In genomic region chr11:61529268-61529713, GRCm38 (mm10) we compare ENCODE assay signal across 9 mouse cellular contexts. TPM values are rescaled to one million over a fixed set of nuclear protein-coding genes. Genes with fewer than 3 reads are reported as not detected.
A peak's percentile ranks its signal among the peaks of the same experiment; 100 is the strongest.
DNase-seq lines count a peak whose midpoint lies in the region; ATAC-seq and TF ChIP-seq lines count a peak whose summit lies in the region.
"Had no signal": no experiment of that assay in that cellular context is flagged by ENCODE, and none has a peak within 500 bp of the region (broad histone marks: within the 10 kb centered on the region; RNA-seq: fewer than 3 reads in every experiment).

No protein-coding gene starts in this region.

- H3K4me3 ChIP-seq in liver, adult 2 months (ENCODE audit: insufficient read depth, low read depth, low read length), result no peak overlapping the region
- no peak overlapping the region for H3K4me3 ChIP-seq in liver, embryonic 12.5 days
- H3K4me3 ChIP-seq in brown adipose tissue, adult 24 weeks (ENCODE audit: insufficient read depth, low read depth, low read length), result no peak overlapping the region
- H3K4me3 ChIP-seq in forebrain, embryonic 16.5 days (replicated peaks; ENCODE audit: low read length), result no peak overlapping the region
- H3K4me3 ChIP-seq: embryonic facial prominence, embryonic 15.5 days; limb, embryonic 15.5 days had no signal

- no peak for ATAC-seq in liver, embryonic 12.5 days
- peak; percentile 70 for ATAC-seq in forebrain, embryonic 16.5 days

- no peak overlapping the region for H3K4me2 ChIP-seq in liver, embryonic 12.5 days
- H3K4me2 ChIP-seq in forebrain, embryonic 16.5 days (ENCODE audit: low read length), result no peak overlapping the region
- H3K4me2 ChIP-seq: embryonic facial prominence, embryonic 15.5 days; limb, embryonic 15.5 days had no signal

- H3K27me3 ChIP-seq in liver, adult 2 months (ENCODE audit: control insufficient read depth, insufficient read depth, low read length), result no peaks in the 10 kb centered on the region
- H3K27me3 ChIP-seq in liver, embryonic 12.5 days (replicated peaks), result no peaks in the 10 kb centered on the region
- H3K27me3 ChIP-seq in forebrain, embryonic 16.5 days (replicated peaks; ENCODE audit: control insufficient read depth, insufficient read depth, low read length), result no peaks in the 10 kb centered on the region
- H3K27me3 ChIP-seq: embryonic facial prominence, embryonic 15.5 days; limb, embryonic 15.5 days had no signal

- H3K79me2 ChIP-seq in liver, adult 2 months (ENCODE audit: control insufficient read depth, insufficient read depth, low read length), result peaks cover 6% of the 10 kb centered on the region; the same call in 1 of the 2 replicates

- no peaks in the 10 kb centered on the region for H3K9me3 ChIP-seq in liver, embryonic 12.5 days (replicated peaks)
- H3K9me3 ChIP-seq in forebrain, embryonic 16.5 days (ENCODE audit: control insufficient read depth, low read length), result no peaks in the 10 kb centered on the region
- H3K9me3 ChIP-seq: embryonic facial prominence, embryonic 15.5 days; limb, embryonic 15.5 days had no signal

- H3K27ac ChIP-seq in liver, adult 2 months (replicated peaks; ENCODE audit: insufficient read depth, low read depth, low read length), result peak overlapping the region; percentile 40; the same call in 1 of the 2 replicates
- H3K27ac ChIP-seq in liver, embryonic 12.5 days, result no peak overlapping the region
- H3K27ac ChIP-seq in brown adipose tissue, adult 24 weeks (replicated peaks; ENCODE audit: low read depth, low read length), result peak overlapping the region; percentile 40
- no peak overlapping the region for H3K27ac ChIP-seq in forebrain, embryonic 16.5 days (ENCODE audit: low read length)
- H3K27ac ChIP-seq: embryonic facial prominence, embryonic 15.5 days; limb, embryonic 15.5 days had no signal

- WGBS in liver, adult 2 months, result 79% methylated on average over 4 of the region's 4 CpGs
- WGBS in liver, embryonic 12.5 days (ENCODE audit: insufficient replicate concordance), result 53% methylated on average over 4 of the region's 4 CpGs
- 30% methylated on average over 4 of the region's 4 CpGs for WGBS in forebrain, embryonic 16.5 days

- DNase-seq in liver, adult 2 months (ENCODE audit: extremely low read depth, low read depth, low spot score), result peak; percentile 15
- DNase-seq in left cerebral cortex, postnatal 4 days, result peak; percentile 29
- DNase-seq in retina, embryonic 14.5 days (ENCODE audit: low spot score), result no peak
- no peak for DNase-seq in gastrocnemius, postnatal 36 days

- no peak for TF ChIP-seq CTCF in liver, adult 2 months (IDR thresholded peaks at IDR 0.05; ENCODE audit: low read depth, low read length)

- H3K36me3 ChIP-seq in liver, adult 2 months (ENCODE audit: control insufficient read depth, insufficient read depth, low read length), result peaks cover 7% of the 10 kb centered on the region
- no peaks in the 10 kb centered on the region for H3K36me3 ChIP-seq in liver, embryonic 12.5 days
- no peaks in the 10 kb centered on the region for H3K36me3 ChIP-seq in forebrain, embryonic 16.5 days (ENCODE audit: control insufficient read depth, insufficient read depth)

- no peak overlapping the region for H3K9ac ChIP-seq in liver, adult 2 months (ENCODE audit: low read depth, low read length)
- no peak overlapping the region for H3K9ac ChIP-seq in liver, embryonic 12.5 days
- H3K9ac ChIP-seq in forebrain, embryonic 16.5 days (replicated peaks; ENCODE audit: low read depth, low read length), result no peak overlapping the region
- H3K9ac ChIP-seq: embryonic facial prominence, embryonic 15.5 days; limb, embryonic 15.5 days had no signal

- TF ChIP-seq POLR2A in liver, adult 2 months (IDR thresholded peaks at IDR 0.05; ENCODE audit: extremely low read depth, insufficient read depth, low read length), result no peak

- H3K4me1 ChIP-seq in liver, adult 2 months (ENCODE audit: control insufficient read depth, insufficient read depth, low read length), result peaks cover 7% of the 10 kb centered on the region; the same call in 1 of the 2 replicates
- H3K4me1 ChIP-seq in liver, embryonic 12.5 days, result 0 out of 2 replicates have a peak, but pooled peaks cover 3% of the 10 kb centered on the region
- H3K4me1 ChIP-seq in brown adipose tissue, adult 24 weeks (ENCODE audit: control insufficient read depth, insufficient read depth, insufficient read length, low read length), result peaks cover 47% of the 10 kb centered on the region
- H3K4me1 ChIP-seq in forebrain, embryonic 16.5 days (replicated peaks; ENCODE audit: control insufficient read depth, insufficient read depth, low read length), result no peaks in the 10 kb centered on the region; the same call in 1 of the 2 replicates
- H3K4me1 ChIP-seq: embryonic facial prominence, embryonic 15.5 days; limb, embryonic 15.5 days had no signal

- intact Hi-C loops in left cerebral cortex, postnatal 4 days (cut with DNase I), result no loop called here
- intact Hi-C loops in gastrocnemius, postnatal 36 days (cut with DNase I), result no loop called here

RNA-seq across cellular contexts. Expression of gene B9d1, which starts 24.3 kb away (rescaled TPM):
- 1.1 and 1.7 TPM in 2 replicates for total RNA-seq in liver, adult 2 months (2014; rRNA removed)
- 1.7 and 2.2 TPM in 2 replicates for polyA plus RNA-seq in liver, adult 2 months (2012; rRNA removed)
- polyA plus RNA-seq in liver, embryonic 12.5 days (2016; fragmentation: Nextera tagmentation; extraction: Ambion mirVana), result 4.8 TPM in 2 replicates
- polyA plus RNA-seq in brown adipose tissue, adult 24 weeks (2012; ENCODE audit: insufficient read depth, insufficient read length, missing spikeins), result 7.5 and 8.2 TPM in 2 replicates
- 32.6 and 36.1 TPM in 2 replicates for polyA plus RNA-seq in forebrain, embryonic 16.5 days (2015; fragmentation: Nextera tagmentation; extraction: Ambion mirVana)
- 10 to 100 TPM; 33.2 to 34.7 TPM for total RNA-seq in left cerebral cortex, postnatal 4 days (2021)
- total RNA-seq in gastrocnemius, postnatal 36 days (2021), result 1 to 10 TPM; 3.9 to 5.2 TPM

RNA-seq across cellular contexts. Expression of gene Mapk7, which starts 35.1 kb away (rescaled TPM):
- 1.2 and 1.4 TPM in 2 replicates for total RNA-seq in liver, adult 2 months (2014; rRNA removed)
- 1.7 and 4.7 TPM in 2 replicates for polyA plus RNA-seq in liver, adult 2 months (2012; rRNA removed)
- polyA plus RNA-seq in liver, embryonic 12.5 days (2016; fragmentation: Nextera tagmentation; extraction: Ambion mirVana), result 12.9 and 14.8 TPM in 2 replicates
- polyA plus RNA-seq in brown adipose tissue, adult 24 weeks (2012; ENCODE audit: insufficient read depth, insufficient read length, missing spikeins), result 3.0 and 3.7 TPM in 2 replicates
- 111 and 118 TPM in 2 replicates for polyA plus RNA-seq in forebrain, embryonic 16.5 days (2015; fragmentation: Nextera tagmentation; extraction: Ambion mirVana)
- 10 to 100 TPM; 65.1 to 69.8 TPM for total RNA-seq in left cerebral cortex, postnatal 4 days (2021)
- 1 to 10 TPM; 2.6 to 3.8 TPM for total RNA-seq in gastrocnemius, postnatal 36 days (2021)

RNA-seq across cellular contexts. Expression of gene Mfap4, which starts 44.1 kb away (rescaled TPM):
- total RNA-seq in liver, adult 2 months (2014; rRNA removed), result 0.28 and 0.81 TPM in 2 replicates
- 4.2 and 6.5 TPM in 2 replicates for polyA plus RNA-seq in liver, adult 2 months (2012; rRNA removed)
- 11.0 and 16.3 TPM in 2 replicates for polyA plus RNA-seq in liver, embryonic 12.5 days (2016; fragmentation: Nextera tagmentation; extraction: Ambion mirVana)
- 1.8 and 2.0 TPM in 2 replicates for polyA plus RNA-seq in brown adipose tissue, adult 24 weeks (2012; ENCODE audit: insufficient read depth, insufficient read length, missing spikeins)
- polyA plus RNA-seq in forebrain, embryonic 16.5 days (2015; fragmentation: Nextera tagmentation; extraction: Ambion mirVana), result 47.4 and 55.0 TPM in 2 replicates
- 10 to 100 TPM; 10.2 to 12.2 TPM for total RNA-seq in left cerebral cortex, postnatal 4 days (2021)
- total RNA-seq in gastrocnemius, postnatal 36 days (2021), result 10 to 100 TPM; 26.7 to 34.9 TPM

RNA-seq across cellular contexts. Expression of gene Epn2, which starts 50.2 kb away (rescaled TPM):
- total RNA-seq in liver, adult 2 months (2014; rRNA removed), result 5.7 and 6.1 TPM in 2 replicates
- 3.2 and 4.5 TPM in 2 replicates for polyA plus RNA-seq in liver, adult 2 months (2012; rRNA removed)
- 5.2 and 6.2 TPM in 2 replicates for polyA plus RNA-seq in liver, embryonic 12.5 days (2016; fragmentation: Nextera tagmentation; extraction: Ambion mirVana)
- polyA plus RNA-seq in brown adipose tissue, adult 24 weeks (2012; ENCODE audit: insufficient read depth, insufficient read length, missing spikeins), result 20.2 and 29.1 TPM in 2 replicates
- 74.6 and 92.8 TPM in 2 replicates for polyA plus RNA-seq in forebrain, embryonic 16.5 days (2015; fragmentation: Nextera tagmentation; extraction: Ambion mirVana)
- total RNA-seq in left cerebral cortex, postnatal 4 days (2021), result 10 to 100 TPM; 99.3 to 99.6 TPM
- 10 to 100 TPM; 13.9 to 20.4 TPM for total RNA-seq in gastrocnemius, postnatal 36 days (2021)

Comparison
In these comparisons a context has a peak if more than half of its experiments do, and no peak if none do; other contexts are left out.
1. H3K27ac ChIP-seq: peak in liver, adult 2 months (single experiment) and brown adipose tissue, adult 24 weeks (single experiment); none in liver, embryonic 12.5 days (single experiment) and forebrain, embryonic 16.5 days (single experiment).
2. DNase-seq: peak in liver, adult 2 months (single experiment) and left cerebral cortex, postnatal 4 days (single experiment); none in retina, embryonic 14.5 days (single experiment) and gastrocnemius, postnatal 36 days (0 of 2).